Comparison of ENCODE assay signal across 9 mouse cellular contexts in genomic region chr6:48227431-48227830, GRCm38 (mm10).
A peak's percentile ranks its signal among the peaks of the same experiment; 100 is the strongest.
DNase-seq lines count a peak whose midpoint lies in the region.
"Had no signal": no experiment of that assay in that cellular context is flagged by ENCODE, and none has a peak within 500 bp of the region (broad histone marks: within the 10 kb centered on the region; RNA-seq: fewer than 3 reads in every experiment).

No protein-coding gene starts in this region.

- peak; percentile 20 for DNase-seq in gastrocnemius, adult 18-20 months (ENCODE audit: low spot score)
- no peak for DNase-seq in gastrocnemius, postnatal 25 days
- peak; percentile 6 for DNase-seq in 3134 (ENCODE audit: extremely low read depth, insufficient read length, low spot score)
- peak; percentile 8 to 32 for DNase-seq in adrenal gland, postnatal 36 days
- DNase-seq in kidney, postnatal 14 days = peak; percentile 41
- DNase-seq in spleen, postnatal 36 days (ENCODE audit: low spot score in 2 of 2) = no peak
- DNase-seq in thymus, postnatal 25 days = no peak
- DNase-seq in right cerebral cortex, postnatal 36 days (ENCODE audit: low spot score in 2 of 2) = no peak
- DNase-seq: thymus, adult 18-20 months had no signal

Comparison
In these comparisons a context has a peak if more than half of its experiments do, and no peak if none do; other contexts are left out.
1. DNase-seq: peak in gastrocnemius, adult 18-20 months (single experiment), 3134 (single experiment), adrenal gland, postnatal 36 days (2 of 2) and kidney, postnatal 14 days (single experiment); none in gastrocnemius, postnatal 25 days (single experiment), spleen, postnatal 36 days (0 of 2), thymus, postnatal 25 days (single experiment) and right cerebral cortex, postnatal 36 days (0 of 2).